Mouse (Mus musculus): Measurements from ENCODE around the gene Pirb. TPM values are rescaled to one million over a fixed set of nuclear protein-coding genes. Genes with fewer than 3 reads are reported as not detected.
"Not testable (repeated sequence)": the region's sequence is repeated elsewhere in the genome, so short reads cannot be mapped to it uniquely, and the experiment has no call there.

Gene Pirb
- polyA plus RNA-seq, 1 experiment = 5.4 TPM

- Histone ChIP-seq H3K4me1 (ENCODE audit: control insufficient read depth, insufficient read depth, low read length) (no peaks in the 10 kb centered on the region), H3K36me3 (ENCODE audit: control insufficient read depth, insufficient read depth, low read length) (peaks cover 7% of the 10 kb centered on the region), H3K27ac (ENCODE audit: insufficient read depth, low read depth, low read length) (peak overlapping the region; percentile 11), H3K4me3 (ENCODE audit: insufficient read depth, low read depth, low read length) (no peak overlapping the region), H3K27me3 (replicated peaks; ENCODE audit: control insufficient read depth, insufficient read depth, low read length) (no peaks in the 10 kb centered on the region)
- no peak for DNase-seq
- TF ChIP-seq CTCF (conservative IDR thresholded peaks at IDR 0.05; ENCODE audit: insufficient read depth, insufficient read length, low read depth, low read length) (no peak), POLR2A (IDR thresholded peaks at IDR 0.05; ENCODE audit: low read depth, low read length) (no peak)
- 21% methylated on average over 6 of the region's 6 CpGs for WGBS
Observed at GRCm38 (mm10) chr7:3703148-3703878, 16.9 kb downstream of the Pirb start.

DNA sequence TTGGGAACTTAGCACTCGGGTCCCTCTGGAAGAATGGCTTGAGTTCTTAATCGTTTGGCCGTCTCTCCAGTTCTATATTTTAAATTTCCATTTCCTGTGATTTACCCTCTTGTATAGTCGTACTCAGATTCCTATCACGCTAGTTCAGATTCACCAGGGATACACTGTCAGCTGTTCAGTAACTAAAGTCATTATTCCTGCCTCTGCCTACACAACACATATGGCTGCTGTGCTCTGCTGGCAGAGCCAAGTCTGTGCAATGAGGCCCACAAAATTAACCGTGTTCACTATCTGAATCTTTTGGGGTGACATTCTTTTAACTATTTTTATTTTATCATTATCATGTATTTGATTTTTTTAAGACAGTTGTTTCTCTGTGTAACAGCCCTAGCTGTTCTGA is 21.7 kb downstream of the Pirb start:
- no peak for DNase-seq
- Histone ChIP-seq H3K4me3 (ENCODE audit: insufficient read depth, low read depth, low read length) (no peak overlapping the region), H3K36me3 (ENCODE audit: control insufficient read depth, insufficient read depth, low read length) (no peaks in the 10 kb centered on the region), H3K27me3 (replicated peaks; ENCODE audit: control insufficient read depth, insufficient read depth, low read length) (no peaks in the 10 kb centered on the region), H3K4me1 (ENCODE audit: control insufficient read depth, insufficient read depth, low read length) (no peaks in the 10 kb centered on the region; the same call in 1 of the 2 replicates), H3K27ac (ENCODE audit: insufficient read depth, low read depth, low read length) (no peak overlapping the region)
- TF ChIP-seq CTCF (conservative IDR thresholded peaks at IDR 0.05; ENCODE audit: insufficient read depth, insufficient read length, low read depth, low read length) (no peak), POLR2A (IDR thresholded peaks at IDR 0.05; ENCODE audit: low read depth, low read length) (no peak)
- 92% methylated on average over 6 of the region's 6 CpGs for WGBS

DNA sequence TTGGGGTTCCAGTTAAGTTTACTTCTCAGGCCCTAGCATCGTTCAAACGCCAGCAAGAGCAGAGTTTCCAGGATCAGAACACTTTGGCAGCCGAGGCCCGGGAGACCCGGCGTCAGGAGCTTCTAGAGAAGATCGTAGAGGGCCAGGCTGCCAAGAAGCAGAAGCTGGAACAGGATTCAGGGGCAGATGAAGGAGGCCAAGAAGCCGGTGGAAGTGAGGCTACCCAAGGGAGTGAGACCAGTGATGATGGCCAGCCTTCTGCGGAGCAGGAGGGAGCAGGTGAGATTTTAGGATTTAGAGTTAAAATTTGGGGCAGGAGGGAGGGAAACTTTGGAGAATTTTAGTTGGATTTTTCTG is 25.3 kb downstream of the Pirb start:
- not testable (repeated sequence) for H3K4me1 ChIP-seq (ENCODE audit: control insufficient read depth, insufficient read depth, low read length); H3K36me3 ChIP-seq (ENCODE audit: control insufficient read depth, insufficient read depth, low read length); H3K27me3 ChIP-seq (replicated peaks; ENCODE audit: control insufficient read depth, insufficient read depth, low read length)
- 4% methylated on average over 9 of the region's 9 CpGs for WGBS
- DNase-seq = peak; percentile 23
- Histone ChIP-seq H3K27ac (ENCODE audit: insufficient read depth, low read depth, low read length) (peak overlapping the region; percentile 49; the same call in 1 of the 2 replicates), H3K4me3 (ENCODE audit: insufficient read depth, low read depth, low read length) (peak overlapping the region; percentile 64)

GRCm38 (mm10) chr7:3694076-3694948 is 25.9 kb downstream of the Pirb start:
- no peaks in the 10 kb centered on the region; the same call in 1 of the 2 replicates for H3K4me1 ChIP-seq (ENCODE audit: control insufficient read depth, insufficient read depth, low read length)
- H3K36me3 ChIP-seq (ENCODE audit: control insufficient read depth, insufficient read depth, low read length) = no peaks in the 10 kb centered on the region
- peak overlapping the region; percentile 92 for H3K27ac ChIP-seq (ENCODE audit: insufficient read depth, low read depth, low read length)
- no peak for TF ChIP-seq CTCF (conservative IDR thresholded peaks at IDR 0.05; ENCODE audit: insufficient read depth, insufficient read length, low read depth, low read length)
- TF ChIP-seq POLR2A (IDR thresholded peaks at IDR 0.05; ENCODE audit: low read depth, low read length) = no peak
- H3K4me3 ChIP-seq (ENCODE audit: insufficient read depth, low read depth, low read length) = peak overlapping the region; percentile 64
- no peaks in the 10 kb centered on the region for H3K27me3 ChIP-seq (replicated peaks; ENCODE audit: control insufficient read depth, insufficient read depth, low read length)
- WGBS = under 1% methylated on average over 54 of the region's 55 CpGs
- DNase-seq = peak; percentile 90

GRCm38 (mm10) chr7:3693809-3694075 is 26.4 kb downstream of the Pirb start:
- peak overlapping the region; percentile 64 for H3K4me3 ChIP-seq (ENCODE audit: insufficient read depth, low read depth, low read length)
- DNase-seq = no peak
- no peak for TF ChIP-seq POLR2A (IDR thresholded peaks at IDR 0.05; ENCODE audit: low read depth, low read length)
- no peak for TF ChIP-seq CTCF (conservative IDR thresholded peaks at IDR 0.05; ENCODE audit: insufficient read depth, insufficient read length, low read depth, low read length)
- H3K27ac ChIP-seq (ENCODE audit: insufficient read depth, low read depth, low read length) = peak overlapping the region; percentile 92
- H3K27me3 ChIP-seq (replicated peaks; ENCODE audit: control insufficient read depth, insufficient read depth, low read length) = no peaks in the 10 kb centered on the region
- no peaks in the 10 kb centered on the region; the same call in 1 of the 2 replicates for H3K4me1 ChIP-seq (ENCODE audit: control insufficient read depth, insufficient read depth, low read length)
- under 1% methylated on average over 18 of the region's 18 CpGs for WGBS
- H3K36me3 ChIP-seq (ENCODE audit: control insufficient read depth, insufficient read depth, low read length) = no peaks in the 10 kb centered on the region

- H3K4me1 ChIP-seq (ENCODE audit: control insufficient read depth, insufficient read depth, low read length) = no peaks in the 10 kb centered on the region; the same call in 1 of the 2 replicates
- no peaks in the 10 kb centered on the region for H3K27me3 ChIP-seq (replicated peaks; ENCODE audit: control insufficient read depth, insufficient read depth, low read length)
- H3K27ac ChIP-seq (ENCODE audit: insufficient read depth, low read depth, low read length) = peak within 1 kb of the TSS; percentile 92
- H3K4me3 ChIP-seq (ENCODE audit: insufficient read depth, low read depth, low read length) = peak within 1 kb of the TSS; percentile 64
- no peaks in the 10 kb centered on the region for H3K36me3 ChIP-seq (ENCODE audit: control insufficient read depth, insufficient read depth, low read length)
- under 1% methylated on average over 55 of the region's 55 CpGs for WGBS
- TF ChIP-seq POLR2A (IDR thresholded peaks at IDR 0.05; ENCODE audit: low read depth, low read length) = peak; percentile 94
- TF ChIP-seq CTCF (conservative IDR thresholded peaks at IDR 0.05; ENCODE audit: insufficient read depth, insufficient read length, low read depth, low read length) = no peak
- peak; percentile 99 for DNase-seq
Observed at GRCm38 (mm10) chr7:3692987-3693808, 27.0 kb downstream of the Pirb start, which contains the start of gene Mboat7. Mboat7 (minus strand) TSS chr7:3693523.

Measured in kidney, adult 2 months (tissue).